Mouse (Mus musculus) lung, postnatal 4 days (tissue): ENCODE measurements around the gene Kdm4c.
"Not testable (repeated sequence)": the region's sequence is repeated elsewhere in the genome, so short reads cannot be mapped to it uniquely, and the experiment has no call there.

Experiments
- DNase-seq, 2 experiments: peaks; one replicate each; pipeline ENCODE4 v3.0.0; 2021

Kdm4c gene

GRCm38 (mm10) chr4:74315388-74315787 is 73.1 kb downstream of the Kdm4c start:
- no peak for DNase-seq

DNA sequence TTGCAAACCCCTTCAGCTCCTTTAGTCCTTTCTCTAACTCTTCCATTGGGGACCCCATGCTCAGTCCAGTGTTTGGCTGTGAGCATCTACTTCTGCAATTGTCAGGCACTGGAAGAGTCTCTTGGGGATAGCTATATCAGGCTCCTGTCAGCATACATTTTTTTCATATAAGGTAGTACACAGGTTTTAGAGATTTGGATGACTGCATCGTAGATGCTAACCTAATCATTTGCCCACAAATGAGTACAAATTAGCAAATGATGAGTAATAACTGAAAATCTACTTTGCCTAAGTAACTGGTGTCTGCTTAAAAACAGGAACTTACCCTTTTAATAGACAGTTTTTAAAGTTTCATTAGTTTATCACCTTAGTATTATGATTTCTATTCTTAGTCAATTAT is 77.0 kb downstream of the Kdm4c start:
- DNase-seq: no peak

- no peak for DNase-seq
Observed at GRCm38 (mm10) chr4:74357479-74357878, 115.2 kb downstream of the Kdm4c start.

DNA sequence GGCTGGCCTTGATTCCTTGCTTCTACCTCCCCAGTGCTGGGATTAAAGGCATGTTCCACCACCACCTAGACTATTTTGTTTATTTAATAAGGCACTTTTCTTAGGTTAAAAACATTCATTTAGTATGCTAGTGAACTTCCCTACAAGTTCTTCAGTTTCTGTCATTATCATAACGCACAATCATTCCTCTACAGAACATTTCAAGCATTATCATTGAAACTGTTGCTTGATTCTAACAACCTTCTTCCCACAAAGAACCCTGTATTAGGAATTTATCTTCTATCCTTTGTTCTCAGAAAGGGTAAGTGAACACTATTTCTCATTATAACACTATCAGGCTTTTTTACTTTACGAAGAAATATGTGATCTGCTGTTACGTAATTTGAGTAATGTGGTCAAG is 118.0 kb downstream of the Kdm4c start:
- no peak for DNase-seq

DNA sequence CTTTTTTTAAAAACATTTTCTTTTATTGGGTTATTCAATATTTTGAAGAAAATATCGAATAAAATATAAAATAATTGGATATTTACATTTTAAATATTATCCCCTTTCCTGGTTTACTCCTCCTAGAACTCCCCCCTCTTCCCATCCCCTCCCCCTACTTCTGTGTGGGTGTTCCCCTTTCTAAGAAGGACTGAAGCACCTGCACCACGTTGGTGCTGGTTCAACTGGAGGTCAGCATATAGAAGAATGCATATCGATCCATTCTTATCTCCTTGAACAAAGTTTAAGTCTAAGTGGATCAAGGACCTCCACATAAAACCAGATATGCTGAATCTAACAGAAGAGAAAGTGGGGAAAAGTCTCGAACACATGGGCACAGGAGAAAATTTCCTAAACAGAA is 144.3 kb downstream of the Kdm4c start:
- no peak for DNase-seq

GRCm38 (mm10) chr4:74393162-74393561 is 150.9 kb downstream of the Kdm4c start:
- DNase-seq: no peak

DNA sequence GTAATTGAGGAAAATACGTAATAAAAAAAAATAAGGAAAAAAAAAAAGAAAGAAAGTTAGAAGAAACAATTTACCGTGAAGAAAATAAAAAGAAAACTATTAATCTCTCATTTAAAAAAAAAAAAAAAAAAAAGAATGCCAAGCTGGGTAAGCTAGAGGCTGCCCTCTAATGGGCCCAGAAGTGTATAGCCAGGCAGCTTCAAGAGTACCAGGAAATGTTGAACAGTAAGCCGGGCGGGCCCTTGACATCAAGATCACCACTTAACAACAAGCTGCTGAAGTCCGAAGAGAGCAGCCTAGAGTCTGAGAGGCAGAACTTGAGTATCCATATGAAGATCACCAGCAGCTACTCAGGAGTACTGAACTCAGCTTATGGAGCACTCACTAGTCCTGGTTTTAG is 154.3 kb downstream of the Kdm4c start:
- peak in 1 of 2 experiments; percentile 46 for DNase-seq

DNA sequence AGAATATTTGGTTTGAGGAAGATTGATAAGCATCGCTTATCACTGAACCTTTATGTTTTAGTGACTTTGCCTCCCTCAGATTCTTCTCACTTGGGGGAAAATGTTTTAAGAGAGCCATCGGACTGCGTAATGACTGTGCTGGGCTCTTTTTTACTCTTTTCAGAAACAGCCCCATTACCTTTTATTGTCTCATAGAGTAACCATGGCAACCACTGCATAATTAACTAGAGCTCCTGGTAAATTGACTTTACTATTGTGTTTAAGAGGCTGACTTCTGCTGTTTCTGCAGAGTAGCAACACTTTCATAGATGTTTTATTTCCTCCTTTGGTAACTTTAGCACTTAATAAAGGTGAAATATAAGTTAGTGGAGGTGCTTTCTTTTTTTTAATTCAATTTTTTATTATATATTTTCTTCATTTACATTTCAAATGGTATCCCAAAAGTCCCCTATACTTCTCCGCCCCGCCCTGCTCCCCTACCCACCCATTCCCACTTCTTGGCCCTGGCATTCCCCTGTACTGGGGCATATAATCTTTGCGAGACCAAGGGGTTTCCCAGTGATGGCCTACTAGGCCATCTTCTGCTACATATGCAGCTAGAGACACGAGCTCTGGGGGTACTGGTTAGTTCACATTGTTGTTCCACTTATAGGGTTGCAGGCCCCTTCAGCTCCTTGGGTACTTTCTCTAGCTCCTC is 159.5 kb downstream of the Kdm4c start:
- DNase-seq: not testable (repeated sequence)

GRCm38 (mm10) chr4:74408731-74409130 is 166.4 kb downstream of the Kdm4c start:
- no peak for DNase-seq

DNA sequence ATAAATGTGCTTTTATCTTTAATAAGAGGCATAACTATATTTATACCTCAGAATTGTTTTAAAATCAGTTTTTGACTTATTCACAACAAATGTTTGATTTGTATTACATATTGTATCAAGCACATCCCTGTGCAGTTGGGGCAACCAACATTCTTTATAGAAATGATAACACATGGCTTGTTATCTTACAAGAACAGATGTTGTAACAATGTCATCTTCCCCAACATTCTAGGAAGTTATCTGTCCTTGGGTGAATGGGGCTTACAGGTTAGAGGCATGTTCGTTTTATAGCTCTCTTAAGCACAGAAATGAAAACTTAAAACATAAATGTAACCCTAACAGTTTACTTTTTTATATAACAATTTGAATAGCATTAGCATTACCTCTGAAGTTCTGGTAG is 177.5 kb downstream of the Kdm4c start:
- no peak for DNase-seq
